Mouse (Mus musculus) retina, embryonic 14.5 days (tissue): ENCODE measurements around the gene Sypl2.

Experiments used
- DNase-seq: peaks from one replicate; pipeline ENCODE4 v3.0.0-alpha.2; 2015; ENCODE audit warnings: low spot score

Gene Sypl2

GRCm38 (mm10) chr3:108178756-108179715 lies 47.4 kb downstream of the Sypl2 start:
- DNase-seq, result no peak

GRCm38 (mm10) chr3:108174672-108175531 lies 51.5 kb downstream of the Sypl2 start:
- DNase-seq, result peak; percentile 65

GRCm38 (mm10) chr3:108169199-108169598 lies 57.2 kb downstream of the Sypl2 start:
- DNase-seq, result peak; percentile 64

- DNase-seq, result no peak
Observed at GRCm38 (mm10) chr3:108167499-108167898, 58.9 kb downstream of the Sypl2 start.

- peak; percentile 84 for DNase-seq
Observed at GRCm38 (mm10) chr3:108166486-108167211, 59.8 kb downstream of the Sypl2 start.

- DNase-seq, result no peak
Observed at GRCm38 (mm10) chr3:108165532-108166315, 60.7 kb downstream of the Sypl2 start.

- peak; percentile 95 for DNase-seq
Observed at GRCm38 (mm10) chr3:108164807-108165206, 61.6 kb downstream of the Sypl2 start.

GRCm38 (mm10) chr3:108164091-108164490 lies 62.4 kb downstream of the Sypl2 start:
- DNase-seq, result no peak
